Mouse (Mus musculus) stomach, embryonic 16.5 days (tissue): ENCODE results near the gene Trak1. TPM values are rescaled to one million over a fixed set of nuclear protein-coding genes. Genes with fewer than 3 reads are reported as not detected.

Experiments
- ATAC-seq: fragments of 200-750 bp; cut with Nextera tagmentation; 2 replicates; pipeline ENCODE4 v1.8.0; 2017; ENCODE audit warnings: moderate number of reproducible peaks, moderate TSS enrichment; ENCODE audit not compliant: insufficient read depth, low FRiP score
- H3K27ac ChIP-seq: fragments of 300-500 bp; sonication (generic); 2 replicates; pipeline ENCODE4 v1.5.1; 2014; ENCODE audit warnings: low read length
- H3K27me3 ChIP-seq: fragments of 300-500 bp; sonication (generic); 2 replicates; pipeline ENCODE4 v1.6.1; 2014; ENCODE audit warnings: low read length, control low read depth, mixed read lengths; ENCODE audit not compliant: control insufficient read depth, insufficient read depth
- H3K36me3 ChIP-seq: fragments of 300-500 bp; sonication (generic); 2 replicates; pipeline ENCODE4 v1.6.1; 2014; ENCODE audit warnings: low read length; ENCODE audit not compliant: control insufficient read depth, insufficient read depth
- H3K4me1 ChIP-seq: fragments of 300-500 bp; sonication (generic); 2 replicates; pipeline ENCODE4 v1.6.1; 2014; ENCODE audit warnings: low read length, control low read depth, mixed read lengths; ENCODE audit not compliant: control insufficient read depth, insufficient read depth
- H3K4me2 ChIP-seq: fragments of 300-500 bp; sonication (generic); 2 replicates; pipeline ENCODE4 v1.6.1; 2014; ENCODE audit warnings: low read depth, low read length, mixed read lengths
- H3K4me3 ChIP-seq: fragments of 300-500 bp; sonication (generic); replicated peaks from 2 replicates; pipeline ENCODE4 v1.5.1; 2014; ENCODE audit warnings: mild to moderate bottlenecking, low read length
- H3K9ac ChIP-seq: fragments of 300-500 bp; sonication (generic); 2 replicates; pipeline ENCODE4 v1.6.1; 2014; ENCODE audit warnings: low read length
- H3K9me3 ChIP-seq: fragments of 300-500 bp; sonication (generic); replicated peaks from 2 replicates; pipeline ENCODE4 v1.6.1; 2016; ENCODE audit warnings: low read length, control low read depth; ENCODE audit not compliant: control insufficient read depth
- WGBS: fragments of 180-500 bp; shearing (Covaris S2); extraction: QIAGEN DNeasy Blood & Tissue Kit; methylation state at CpG from one replicate; pipeline ENCODE4 v1.1.7; 2014; 5-methylcytosine and 5-hydroxymethylcytosine counted together
- polyA plus RNA-seq: library from polyadenylated mRNA; unstranded; fragments of >200 nt; fragmentation: Nextera tagmentation; extraction: Ambion mirVana; gene quantifications from 2 replicates; pipeline ENCODE4 v1.2.1, GENCODE M21; 2015

Trak1 gene
- polyA plus RNA-seq, 1 experiment from 2014 or later: 24.1 TPM

- Histone ChIP-seq H3K27ac (no peak overlapping the region), H3K4me2 (no peak overlapping the region), H3K9ac (no peak overlapping the region)
Measured at GRCm38 (mm10) chr9:121346635-121347034, 49.3 kb downstream of the Trak1 start.

GRCm38 (mm10) chr9:121347981-121348380 lies 50.7 kb downstream of the Trak1 start:
- peaks cover 49% of the 10 kb centered on the region for H3K4me1 ChIP-seq
- whole genome bisulfite sequencing: 33% methylated on average over 10 of the region's 10 CpGs
- no peak overlapping the region for H3K9ac ChIP-seq

More at GRCm38 (mm10) chr9:121346635-121347034, 49.3 kb downstream of the Trak1 start:
- no peaks in the 10 kb centered on the region for H3K36me3 ChIP-seq
- WGBS: 60% methylated on average over 5 of the region's 5 CpGs
- no peaks in the 10 kb centered on the region for H3K9me3 ChIP-seq
- H3K4me3 ChIP-seq: no peak overlapping the region
- no peaks in the 10 kb centered on the region for H3K27me3 ChIP-seq
- ATAC-seq: no peak
- peaks cover 36% of the 10 kb centered on the region for H3K4me1 ChIP-seq

GRCm38 (mm10) chr9:121348476-121348875 lies 51.2 kb downstream of the Trak1 start:
- peak; percentile 41; the same call in 1 of the 2 replicates for ATAC-seq
- H3K27me3 ChIP-seq: no peaks in the 10 kb centered on the region
- H3K9me3 ChIP-seq: no peaks in the 10 kb centered on the region
- 9% methylated on average over 5 of the region's 5 CpGs for WGBS
- peak overlapping the region; percentile 34 for H3K4me2 ChIP-seq
- peak overlapping the region; percentile 93 for H3K27ac ChIP-seq
- peak overlapping the region; percentile 62 for H3K9ac ChIP-seq
- H3K4me1 ChIP-seq: peaks cover 51% of the 10 kb centered on the region
- H3K4me3 ChIP-seq: no peak overlapping the region
- no peaks in the 10 kb centered on the region for H3K36me3 ChIP-seq

More at GRCm38 (mm10) chr9:121347981-121348380, 50.7 kb downstream of the Trak1 start:
- H3K27me3 ChIP-seq: no peaks in the 10 kb centered on the region
- ATAC-seq: peak; percentile 31; the same call in 1 of the 2 replicates
- H3K4me2 ChIP-seq: peak overlapping the region; percentile 34; the same call in 1 of the 2 replicates
- no peak overlapping the region for H3K4me3 ChIP-seq
- H3K27ac ChIP-seq: peak overlapping the region; percentile 93
- H3K9me3 ChIP-seq: no peaks in the 10 kb centered on the region
- H3K36me3 ChIP-seq: no peaks in the 10 kb centered on the region

GRCm38 (mm10) chr9:121349111-121349510 lies 51.8 kb downstream of the Trak1 start:
- Histone ChIP-seq H3K4me3 (no peak overlapping the region), H3K9ac (no peak overlapping the region), H3K4me2 (no peak overlapping the region), H3K9me3 (no peaks in the 10 kb centered on the region), H3K27me3 (no peaks in the 10 kb centered on the region), H3K27ac (no peak overlapping the region), H3K36me3 (no peaks in the 10 kb centered on the region), H3K4me1 (peaks cover 51% of the 10 kb centered on the region)
- no peak for ATAC-seq
- WGBS: 91% methylated on average over 8 of the region's 8 CpGs

GRCm38 (mm10) chr9:121350601-121351000 lies 53.3 kb downstream of the Trak1 start:
- Histone ChIP-seq H3K36me3 (no peaks in the 10 kb centered on the region), H3K4me2 (no peak overlapping the region), H3K9me3 (no peaks in the 10 kb centered on the region), H3K4me1 (peaks cover 62% of the 10 kb centered on the region), H3K9ac (0 out of 2 replicates have a peak overlapping the region, but pooled peaks have one; percentile 4), H3K4me3 (no peak overlapping the region), H3K27ac (no peak overlapping the region; the same call in 1 of the 2 replicates), H3K27me3 (no peaks in the 10 kb centered on the region)
- 40% methylated on average over 3 of the region's 3 CpGs for WGBS
- ATAC-seq: no peak

GRCm38 (mm10) chr9:121351388-121352078 lies 54.2 kb downstream of the Trak1 start:
- no peaks in the 10 kb centered on the region for H3K36me3 ChIP-seq
- H3K27ac ChIP-seq: peak overlapping the region; percentile 58
- 43% methylated on average over 9 of the region's 9 CpGs for WGBS
- no peaks in the 10 kb centered on the region for H3K27me3 ChIP-seq
- no peak for ATAC-seq
- no peak overlapping the region for H3K4me2 ChIP-seq
- peaks cover 66% of the 10 kb centered on the region for H3K4me1 ChIP-seq
- H3K9me3 ChIP-seq: no peaks in the 10 kb centered on the region
- H3K9ac ChIP-seq: peak overlapping the region; percentile 4; the same call in 1 of the 2 replicates
- H3K4me3 ChIP-seq: no peak overlapping the region

- H3K4me1 ChIP-seq: peaks cover 60% of the 10 kb centered on the region
- ATAC-seq: no peak
- H3K4me3 ChIP-seq: no peak overlapping the region
- WGBS: 24% methylated on average over 11 of the region's 11 CpGs
- H3K36me3 ChIP-seq: no peaks in the 10 kb centered on the region
- H3K9ac ChIP-seq: no peak overlapping the region
- no peaks in the 10 kb centered on the region for H3K27me3 ChIP-seq
- no peaks in the 10 kb centered on the region for H3K9me3 ChIP-seq
- peak overlapping the region; percentile 17; the same call in 1 of the 2 replicates for H3K4me2 ChIP-seq
- H3K27ac ChIP-seq: 0 out of 2 replicates have a peak overlapping the region, but pooled peaks have one; percentile 58
Measured at GRCm38 (mm10) chr9:121352131-121352606, 54.9 kb downstream of the Trak1 start.

- no peaks in the 10 kb centered on the region for H3K36me3 ChIP-seq
- no peaks in the 10 kb centered on the region for H3K27me3 ChIP-seq
- H3K4me3 ChIP-seq: no peak overlapping the region
- no peak overlapping the region for H3K27ac ChIP-seq
- ATAC-seq: no peak
- H3K4me1 ChIP-seq: peaks cover 55% of the 10 kb centered on the region
- WGBS: 87% methylated on average over 9 of the region's 9 CpGs
- H3K9ac ChIP-seq: 0 out of 2 replicates have a peak overlapping the region, but pooled peaks have one; percentile 7
- no peak overlapping the region for H3K4me2 ChIP-seq
- no peaks in the 10 kb centered on the region for H3K9me3 ChIP-seq
Measured at GRCm38 (mm10) chr9:121352726-121353125, 55.4 kb downstream of the Trak1 start.

GRCm38 (mm10) chr9:121354792-121355390 lies 57.6 kb downstream of the Trak1 start:
- Histone ChIP-seq H3K4me3 (no peak overlapping the region), H3K27ac (0 out of 2 replicates have a peak overlapping the region, but pooled peaks have one; percentile 61), H3K9me3 (no peaks in the 10 kb centered on the region), H3K9ac (no peak overlapping the region), H3K36me3 (no peaks in the 10 kb centered on the region), H3K4me2 (no peak overlapping the region), H3K4me1 (peaks cover 55% of the 10 kb centered on the region), H3K27me3 (no peaks in the 10 kb centered on the region)
- WGBS: 68% methylated on average over 4 of the region's 4 CpGs
- ATAC-seq: no peak
